Mouse (Mus musculus): ENCODE measurements around the gene Hoxb9.

The Hoxb9 gene

DNA sequence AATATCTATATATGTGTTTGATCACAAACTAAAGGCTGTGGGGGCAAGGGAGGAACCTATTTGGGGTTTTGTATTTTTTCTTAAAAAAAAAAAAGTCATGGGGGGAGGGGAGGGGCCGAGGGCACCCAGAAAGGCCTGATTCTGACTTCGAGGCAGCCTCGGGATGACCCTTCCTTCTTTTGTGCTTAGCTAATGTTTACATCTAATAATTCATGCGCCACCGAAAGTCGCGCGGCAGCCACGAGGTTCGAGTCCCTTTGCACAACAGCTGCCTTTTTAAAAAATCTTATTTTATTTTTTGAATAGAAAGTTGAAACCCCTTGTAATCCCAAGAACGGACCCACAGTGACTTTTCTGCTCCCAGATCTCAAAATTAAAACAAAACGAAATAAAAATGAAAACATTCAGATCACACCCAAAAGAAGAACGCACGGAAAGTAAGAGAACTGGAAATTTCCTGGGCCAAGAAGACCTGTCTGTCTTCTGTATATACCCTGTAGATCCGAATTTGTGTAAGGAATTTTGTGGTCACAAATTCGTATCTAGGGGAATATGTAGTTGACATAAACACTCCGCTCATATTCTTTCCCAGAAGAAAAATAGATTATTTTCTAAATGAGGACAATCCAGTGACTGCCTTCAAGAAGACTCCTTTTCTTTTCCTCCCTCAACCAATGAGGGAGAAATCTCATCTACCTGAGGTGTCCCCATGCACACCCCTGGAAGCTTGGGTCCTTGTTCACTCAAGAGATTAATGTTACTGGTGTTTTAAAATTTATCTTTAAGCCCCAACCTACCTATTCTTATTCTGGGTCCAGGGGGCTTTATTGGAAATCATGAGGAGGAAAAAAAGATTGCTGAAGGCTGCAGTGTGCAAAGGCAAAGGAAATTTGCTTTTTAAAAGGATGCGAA, 45.7 kb downstream of the Hoxb9 start:
- Histone ChIP-seq H3K9me3 (ENCODE audit: low read length) (no peaks in the 10 kb centered on the region), H3K4me1 (replicated peaks; ENCODE audit: low read depth, low read length) (peaks cover 39% of the 10 kb centered on the region), H3K36me3 (ENCODE audit: insufficient read depth, low read length) (no peaks in the 10 kb centered on the region), H3K27me3 (ENCODE audit: insufficient read depth, low read length) (peaks cover 98% of the 10 kb centered on the region), H3K4me3 (replicated peaks; ENCODE audit: low read length) (no peak overlapping the region)
- no peak for TF ChIP-seq POU5F1 (IDR thresholded peaks at IDR 0.05; ENCODE audit: borderline replicate concordance, low read length)
- no peak for TF ChIP-seq CTCF (conservative IDR thresholded peaks at IDR 0.05; ENCODE audit: low read length)
- no peak for TF ChIP-seq NANOG (IDR thresholded peaks at IDR 0.05; ENCODE audit: borderline replicate concordance, low read length)

DNA sequence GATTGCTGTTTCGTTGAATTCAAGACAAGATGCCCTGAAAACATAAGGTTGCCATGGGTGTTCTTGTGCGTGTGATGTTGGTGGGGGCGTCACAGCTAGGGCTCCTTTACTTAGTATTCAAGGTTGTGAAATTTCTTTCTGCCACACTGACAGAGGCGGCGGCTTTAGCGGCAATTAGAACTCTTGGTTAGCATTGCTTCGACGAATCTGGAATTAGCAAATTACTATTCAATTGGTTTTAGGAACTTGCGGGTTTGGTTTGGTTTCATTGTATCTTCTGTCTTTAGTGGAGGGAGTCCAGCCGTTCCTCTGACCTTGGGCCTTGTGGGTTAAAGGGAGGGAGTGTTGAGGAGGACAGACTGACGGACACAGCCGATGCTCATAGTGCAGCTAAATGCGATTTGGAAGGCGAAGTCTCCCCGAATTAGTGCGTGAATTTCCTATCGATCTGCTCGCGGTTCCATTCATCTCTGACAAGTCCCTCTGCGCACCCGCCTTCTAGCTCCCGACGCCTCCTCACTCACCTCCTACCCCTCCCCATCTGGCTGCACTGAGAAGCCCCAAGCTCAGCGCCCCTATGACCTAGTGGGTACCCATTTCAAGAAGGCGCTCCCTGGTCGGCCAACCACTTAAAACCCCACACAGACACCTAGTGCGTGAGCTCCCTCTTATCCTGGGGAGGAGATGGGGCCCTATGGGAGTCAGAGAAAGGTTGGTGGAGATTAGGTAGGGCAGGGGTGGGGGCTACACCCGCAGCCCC, 46.5 kb downstream of the Hoxb9 start, which contains the start of gene Hoxb4:
Hoxb4 (plus strand) TSS at position 660 of the 760 bp plus-strand sequence.
- H3K36me3 ChIP-seq (ENCODE audit: insufficient read depth, low read length): no peaks in the 10 kb centered on the region
- no peaks in the 10 kb centered on the region for H3K9me3 ChIP-seq (ENCODE audit: low read length)
- H3K4me1 ChIP-seq (replicated peaks; ENCODE audit: low read depth, low read length): peaks cover 32% of the 10 kb centered on the region
- TF ChIP-seq CTCF (conservative IDR thresholded peaks at IDR 0.05; ENCODE audit: low read length) (no peak), NANOG (IDR thresholded peaks at IDR 0.05; ENCODE audit: borderline replicate concordance, low read length) (no peak), POU5F1 (IDR thresholded peaks at IDR 0.05; ENCODE audit: borderline replicate concordance, low read length) (no peak)
- peak within 1 kb of the TSS; percentile 70 for H3K4me3 ChIP-seq (replicated peaks; ENCODE audit: low read length)
- peaks cover 98% of the 10 kb centered on the region for H3K27me3 ChIP-seq (ENCODE audit: insufficient read depth, low read length)

DNA sequence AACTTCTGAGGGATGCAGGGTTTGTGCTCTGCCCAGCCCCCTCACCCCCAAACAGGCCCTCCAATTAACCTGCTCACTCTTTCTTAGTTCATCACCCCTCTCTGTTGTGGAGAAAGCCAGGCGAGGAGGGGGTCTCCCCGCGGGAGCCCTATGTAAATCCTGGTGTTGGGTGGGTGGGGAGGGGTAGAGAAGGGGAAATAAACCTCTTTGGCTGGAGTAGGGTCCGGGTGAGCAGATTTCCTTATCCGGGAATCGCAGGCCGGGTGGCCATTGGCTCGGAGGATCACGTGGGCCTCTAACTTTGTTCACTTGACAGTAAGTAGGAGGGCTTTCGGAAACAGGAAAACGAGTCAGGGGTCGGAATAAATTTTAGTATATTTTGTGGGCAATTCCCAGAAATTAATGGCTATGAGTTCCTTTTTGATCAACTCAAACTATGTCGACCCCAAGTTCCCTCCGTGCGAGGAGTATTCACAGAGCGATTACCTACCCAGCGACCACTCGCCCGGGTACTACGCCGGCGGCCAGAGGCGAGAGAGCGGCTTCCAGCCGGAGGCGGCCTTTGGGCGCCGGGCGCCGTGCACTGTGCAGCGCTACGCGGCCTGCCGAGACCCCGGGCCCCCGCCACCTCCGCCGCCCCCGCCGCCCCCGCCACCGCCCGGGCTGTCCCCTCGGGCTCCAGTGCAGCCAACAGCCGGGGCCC, 47.3 kb downstream of the Hoxb9 start:
- peak overlapping the region; percentile 70 for H3K4me3 ChIP-seq (replicated peaks; ENCODE audit: low read length)
- no peaks in the 10 kb centered on the region for H3K36me3 ChIP-seq (ENCODE audit: insufficient read depth, low read length)
- peaks cover 31% of the 10 kb centered on the region for H3K4me1 ChIP-seq (replicated peaks; ENCODE audit: low read depth, low read length)
- no peaks in the 10 kb centered on the region for H3K9me3 ChIP-seq (ENCODE audit: low read length)
- peaks cover 98% of the 10 kb centered on the region for H3K27me3 ChIP-seq (ENCODE audit: insufficient read depth, low read length)
- TF ChIP-seq NANOG (IDR thresholded peaks at IDR 0.05; ENCODE audit: borderline replicate concordance, low read length): no peak
- no peak for TF ChIP-seq POU5F1 (IDR thresholded peaks at IDR 0.05; ENCODE audit: borderline replicate concordance, low read length)
- TF ChIP-seq CTCF (conservative IDR thresholded peaks at IDR 0.05; ENCODE audit: low read length): no peak

DNA sequence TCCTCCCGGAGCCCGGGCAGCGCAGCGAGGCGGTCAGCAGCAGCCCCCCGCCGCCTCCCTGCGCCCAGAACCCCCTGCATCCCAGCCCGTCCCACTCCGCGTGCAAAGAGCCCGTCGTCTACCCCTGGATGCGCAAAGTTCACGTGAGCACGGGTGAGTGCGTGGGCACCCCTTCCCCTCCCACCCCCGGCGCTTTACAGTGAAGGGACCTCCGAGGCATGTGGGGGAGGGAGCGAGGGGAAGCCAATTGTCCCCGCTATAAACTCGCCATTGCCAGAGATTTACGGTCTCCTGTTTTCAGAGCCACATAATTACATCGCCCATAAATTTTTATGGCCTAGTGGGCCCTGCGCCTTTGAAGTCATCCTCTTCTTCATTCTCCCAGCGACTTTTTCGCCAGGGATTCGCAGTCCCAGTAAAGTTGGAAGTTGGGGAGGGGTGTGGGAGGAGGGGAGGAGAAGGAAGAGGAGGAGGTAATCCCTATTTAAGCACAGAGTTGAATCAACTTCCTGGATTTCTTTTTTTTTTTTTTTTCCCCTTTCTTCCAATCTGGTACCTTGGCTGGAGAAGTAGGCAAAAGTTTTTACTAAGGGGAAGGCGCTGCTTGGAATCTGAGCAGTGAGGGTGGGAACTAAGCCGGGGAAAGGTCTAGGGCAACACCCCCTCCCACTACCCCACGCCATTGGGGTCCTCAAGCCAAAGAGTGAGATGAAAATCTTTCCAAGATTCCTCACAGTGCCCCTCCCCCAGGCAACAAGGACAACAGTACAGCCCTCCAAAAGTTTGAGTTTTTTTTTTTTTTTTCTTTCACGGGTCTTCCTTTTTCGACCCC, 48.0 kb downstream of the Hoxb9 start:
- TF ChIP-seq POU5F1 (IDR thresholded peaks at IDR 0.05; ENCODE audit: borderline replicate concordance, low read length): no peak
- TF ChIP-seq CTCF (conservative IDR thresholded peaks at IDR 0.05; ENCODE audit: low read length): no peak
- no peak for TF ChIP-seq NANOG (IDR thresholded peaks at IDR 0.05; ENCODE audit: borderline replicate concordance, low read length)
- Histone ChIP-seq H3K27me3 (ENCODE audit: insufficient read depth, low read length) (peaks cover 98% of the 10 kb centered on the region), H3K4me3 (replicated peaks; ENCODE audit: low read length) (peak overlapping the region; percentile 70), H3K4me1 (replicated peaks; ENCODE audit: low read depth, low read length) (peaks cover 35% of the 10 kb centered on the region), H3K9me3 (ENCODE audit: low read length) (no peaks in the 10 kb centered on the region), H3K36me3 (ENCODE audit: insufficient read depth, low read length) (no peaks in the 10 kb centered on the region)

DNA sequence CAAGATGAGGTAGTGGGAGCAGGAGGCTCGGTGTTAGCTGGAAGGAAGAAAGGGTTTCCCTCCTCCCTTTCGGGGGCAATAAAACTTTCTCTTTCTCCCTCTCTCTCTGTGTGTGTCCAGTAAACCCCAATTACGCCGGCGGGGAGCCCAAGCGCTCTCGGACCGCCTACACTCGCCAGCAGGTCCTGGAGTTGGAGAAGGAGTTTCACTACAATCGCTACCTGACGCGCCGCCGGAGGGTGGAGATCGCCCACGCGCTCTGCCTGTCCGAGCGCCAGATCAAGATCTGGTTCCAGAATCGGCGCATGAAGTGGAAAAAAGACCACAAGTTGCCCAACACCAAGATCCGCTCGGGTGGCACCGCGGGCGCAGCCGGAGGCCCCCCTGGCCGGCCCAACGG, 48.7 kb downstream of the Hoxb9 start:
- H3K4me1 ChIP-seq (replicated peaks; ENCODE audit: low read depth, low read length): peaks cover 30% of the 10 kb centered on the region
- H3K9me3 ChIP-seq (ENCODE audit: low read length): no peaks in the 10 kb centered on the region
- TF ChIP-seq NANOG (IDR thresholded peaks at IDR 0.05; ENCODE audit: borderline replicate concordance, low read length) (no peak), POU5F1 (IDR thresholded peaks at IDR 0.05; ENCODE audit: borderline replicate concordance, low read length) (no peak), CTCF (conservative IDR thresholded peaks at IDR 0.05; ENCODE audit: low read length) (no peak)
- H3K36me3 ChIP-seq (ENCODE audit: insufficient read depth, low read length): no peaks in the 10 kb centered on the region
- peaks cover 98% of the 10 kb centered on the region for H3K27me3 ChIP-seq (ENCODE audit: insufficient read depth, low read length)
- peak overlapping the region; percentile 37; the same call in 1 of the 2 replicates for H3K4me3 ChIP-seq (replicated peaks; ENCODE audit: low read length)

DNA sequence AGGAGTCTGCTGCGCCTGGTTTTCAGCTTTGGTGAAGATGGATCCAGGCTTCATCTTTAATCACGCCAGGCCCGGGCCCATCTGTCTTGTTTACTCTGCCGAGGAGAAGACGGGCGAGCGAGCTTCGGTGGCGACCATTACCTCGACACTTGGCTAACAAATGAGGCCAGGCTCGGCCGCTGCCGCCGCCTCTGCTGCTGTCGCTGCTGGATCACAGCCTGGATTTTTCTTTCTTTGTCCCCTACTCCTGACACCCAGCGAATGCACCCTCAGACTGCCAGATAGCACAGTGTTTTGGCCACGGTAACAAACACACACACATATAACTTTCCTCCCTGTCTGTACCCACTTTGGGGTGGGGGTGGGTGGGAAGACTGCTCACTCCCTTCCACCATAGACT, 49.4 kb downstream of the Hoxb9 start:
- Histone ChIP-seq H3K4me1 (replicated peaks; ENCODE audit: low read depth, low read length) (peaks cover 27% of the 10 kb centered on the region), H3K9me3 (ENCODE audit: low read length) (no peaks in the 10 kb centered on the region), H3K4me3 (replicated peaks; ENCODE audit: low read length) (no peak overlapping the region), H3K36me3 (ENCODE audit: insufficient read depth, low read length) (no peaks in the 10 kb centered on the region), H3K27me3 (ENCODE audit: insufficient read depth, low read length) (peaks cover 98% of the 10 kb centered on the region)
- TF ChIP-seq NANOG (IDR thresholded peaks at IDR 0.05; ENCODE audit: borderline replicate concordance, low read length): no peak
- TF ChIP-seq CTCF (conservative IDR thresholded peaks at IDR 0.05; ENCODE audit: low read length): no peak
- TF ChIP-seq POU5F1 (IDR thresholded peaks at IDR 0.05; ENCODE audit: borderline replicate concordance, low read length): no peak

DNA sequence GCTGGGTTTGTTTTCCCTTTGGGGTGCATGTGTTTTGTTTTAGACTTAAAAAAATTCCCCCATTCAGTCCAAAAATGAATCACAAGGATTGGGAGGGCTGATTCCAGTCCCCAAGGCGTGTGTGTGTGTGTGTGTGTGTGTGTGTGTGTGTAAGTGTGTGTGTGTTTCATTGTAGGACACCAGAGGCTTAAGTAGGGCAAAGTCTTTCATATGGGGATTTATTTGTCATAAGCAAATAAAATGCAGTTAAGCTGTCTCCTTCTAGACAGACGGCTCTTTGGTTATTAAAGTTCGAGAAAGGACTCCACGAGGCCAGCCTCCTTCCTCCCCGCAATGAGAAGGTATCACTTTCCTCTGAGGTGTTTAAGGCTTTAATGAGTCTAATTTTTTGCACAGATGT, 50.6 kb downstream of the Hoxb9 start:
- H3K27me3 ChIP-seq (ENCODE audit: insufficient read depth, low read length): peaks cover 98% of the 10 kb centered on the region

More for the DNA sequence above, 50.6 kb downstream of the Hoxb9 start:
- TF ChIP-seq POU5F1 (IDR thresholded peaks at IDR 0.05; ENCODE audit: borderline replicate concordance, low read length): no peak
- no peak for TF ChIP-seq NANOG (IDR thresholded peaks at IDR 0.05; ENCODE audit: borderline replicate concordance, low read length)
- TF ChIP-seq CTCF (conservative IDR thresholded peaks at IDR 0.05; ENCODE audit: low read length): no peak
- H3K4me1 ChIP-seq (replicated peaks; ENCODE audit: low read depth, low read length): peaks cover 39% of the 10 kb centered on the region
- H3K36me3 ChIP-seq (ENCODE audit: insufficient read depth, low read length): no peaks in the 10 kb centered on the region
- H3K9me3 ChIP-seq (ENCODE audit: low read length): no peaks in the 10 kb centered on the region
- H3K4me3 ChIP-seq (replicated peaks; ENCODE audit: low read length): no peak overlapping the region

Measured in E14TG2a.4 (cell line).